Mouse (Mus musculus) heart, embryonic 10.5 days (tissue): ENCODE measurements around the gene Dact2. TPM values are rescaled to one million over a fixed set of nuclear protein-coding genes. Genes with fewer than 3 reads are reported as not detected.
A peak's percentile ranks its signal among the peaks of the same experiment; 100 is the strongest.

Experiments used
- DNase-seq: peaks from one replicate; pipeline ENCODE4 v3.0.0-alpha.2; 2017; ENCODE audit warnings: low spot score
- H3K27ac ChIP-seq: fragments of 300-500 bp; sonication (generic); 2 replicates; pipeline ENCODE4 v1.5.1; 2016; ENCODE audit warnings: mild to moderate bottlenecking
- H3K27me3 ChIP-seq: fragments of 300-500 bp; sonication (generic); 2 replicates; pipeline ENCODE4 v1.6.1; 2016; ENCODE audit warnings: mild to moderate bottlenecking; ENCODE audit not compliant: poor library complexity, insufficient read depth, severe bottlenecking
- H3K36me3 ChIP-seq: fragments of 300-500 bp; sonication (generic); 2 replicates; pipeline ENCODE4 v1.6.1; 2016; ENCODE audit warnings: mild to moderate bottlenecking, moderate library complexity
- H3K4me1 ChIP-seq: fragments of 300-500 bp; sonication (generic); 2 replicates; pipeline ENCODE4 v1.6.1; 2016; ENCODE audit warnings: mild to moderate bottlenecking
- H3K4me3 ChIP-seq: fragments of 300-500 bp; sonication (generic); 2 replicates; pipeline ENCODE4 v1.5.1; 2016; ENCODE audit warnings: mild to moderate bottlenecking, moderate library complexity
- H3K9me3 ChIP-seq: fragments of 300-500 bp; sonication (generic); 2 replicates; pipeline ENCODE4 v1.6.1; 2016; ENCODE audit warnings: mild to moderate bottlenecking, moderate library complexity
- WGBS: fragments of 180-500 bp; shearing (Covaris S2); methylation state at CpG from one replicate; pipeline ENCODE4 v1.1.7; 2016; 5-methylcytosine and 5-hydroxymethylcytosine counted together
- polyA plus RNA-seq: library from polyadenylated mRNA; unstranded; fragments of >200 nt; fragmentation: Nextera tagmentation; extraction: Ambion mirVana; gene quantifications from 2 replicates; pipeline ENCODE4 v1.2.1, GENCODE M21; 2016

The Dact2 gene
- polyA plus RNA-seq, 1 experiment from 2014 or later, result 1.4 TPM

DNA sequence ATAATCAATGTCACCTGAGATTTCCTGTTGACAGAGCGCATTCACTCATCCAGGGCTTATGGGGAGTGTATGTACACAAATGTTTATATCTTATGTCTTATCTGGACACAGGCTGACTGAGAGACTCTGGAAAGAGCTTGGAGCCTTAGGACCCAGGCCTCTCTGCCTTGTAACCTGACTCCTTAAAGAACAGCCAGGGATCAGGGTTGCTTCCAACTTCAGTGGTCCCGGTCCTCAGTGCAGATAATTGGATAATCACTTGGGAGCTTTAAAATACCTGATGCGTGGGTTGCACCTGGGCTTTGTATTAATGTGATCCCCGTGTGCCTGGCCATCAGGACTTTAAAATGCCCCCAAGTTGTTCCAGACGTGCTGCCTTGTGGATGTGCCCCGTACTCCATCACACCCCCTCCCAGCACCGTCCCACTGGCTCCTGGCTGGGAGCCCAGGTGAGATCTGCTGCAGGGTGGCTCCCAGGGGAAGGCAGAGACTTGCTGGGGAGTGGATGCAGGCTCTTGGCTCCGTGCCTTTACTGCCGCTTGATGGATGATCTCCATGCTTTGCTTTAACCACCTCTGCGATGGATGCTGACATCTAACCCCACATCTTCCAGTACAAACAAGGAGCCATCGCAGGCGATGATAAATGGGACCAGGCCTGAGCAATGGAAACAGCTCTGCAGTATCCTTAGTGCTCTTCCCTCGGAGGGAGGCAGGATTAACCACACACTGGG is 26.8 kb upstream of the Dact2 start:
- Histone ChIP-seq H3K27ac (no peak overlapping the region), H3K4me1 (peaks cover 12% of the 10 kb centered on the region), H3K27me3 (peaks cover 99% of the 10 kb centered on the region), H3K9me3 (no peaks in the 10 kb centered on the region), H3K4me3 (no peak overlapping the region), H3K36me3 (no peaks in the 10 kb centered on the region)
- DNase-seq, result no peak
- WGBS, result 12% methylated on average over 13 of the region's 13 CpGs

- peaks cover 12% of the 10 kb centered on the region for H3K4me1 ChIP-seq
- peaks cover 74% of the 10 kb centered on the region for H3K27me3 ChIP-seq
- no peak overlapping the region for H3K4me3 ChIP-seq
- DNase-seq, result no peak
- no peaks in the 10 kb centered on the region for H3K36me3 ChIP-seq
- no peaks in the 10 kb centered on the region for H3K9me3 ChIP-seq
- 73% methylated on average over 4 of the region's 4 CpGs for WGBS
- H3K27ac ChIP-seq, result no peak overlapping the region
Observed at GRCm38 (mm10) chr17:14228381-14228780, 24.3 kb upstream of the Dact2 start.

DNA sequence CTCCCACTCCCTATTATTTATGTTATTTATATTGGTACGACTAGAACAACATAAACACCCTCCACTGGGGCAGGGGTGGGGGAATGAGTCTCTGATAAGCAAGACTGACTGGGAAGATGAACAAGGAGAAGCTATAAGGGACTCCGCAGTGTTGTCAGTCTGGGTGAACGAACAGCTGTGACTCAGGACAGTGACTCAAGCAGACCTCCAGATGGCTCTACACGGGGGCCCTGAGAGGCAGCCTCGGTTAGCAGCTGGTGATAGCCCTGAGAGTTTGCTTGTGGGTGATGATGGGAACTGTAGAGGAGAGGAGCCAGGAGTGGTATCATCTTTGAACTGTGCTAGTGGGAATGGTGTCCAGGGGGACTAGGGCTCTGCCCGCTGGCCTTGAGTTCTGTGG is 23.5 kb upstream of the Dact2 start:
- Histone ChIP-seq H3K27ac (no peak overlapping the region), H3K4me1 (peaks cover 12% of the 10 kb centered on the region), H3K36me3 (no peaks in the 10 kb centered on the region), H3K4me3 (no peak overlapping the region), H3K9me3 (no peaks in the 10 kb centered on the region), H3K27me3 (peaks cover 70% of the 10 kb centered on the region)
- no peak for DNase-seq
- WGBS, result 22% methylated on average over 6 of the region's 6 CpGs

GRCm38 (mm10) chr17:14226778-14227177 is 22.7 kb upstream of the Dact2 start:
- no peak overlapping the region for H3K27ac ChIP-seq
- H3K4me1 ChIP-seq, result peaks cover 12% of the 10 kb centered on the region
- no peaks in the 10 kb centered on the region for H3K36me3 ChIP-seq
- H3K27me3 ChIP-seq, result peaks cover 64% of the 10 kb centered on the region
- no peaks in the 10 kb centered on the region for H3K9me3 ChIP-seq
- DNase-seq, result no peak
- WGBS, result 25% methylated on average over 4 of the region's 4 CpGs
- no peak overlapping the region for H3K4me3 ChIP-seq

GRCm38 (mm10) chr17:14225982-14226652 is 22.0 kb upstream of the Dact2 start:
- 58% methylated on average over 9 of the region's 9 CpGs for WGBS
- H3K4me3 ChIP-seq, result no peak overlapping the region
- H3K27me3 ChIP-seq, result peaks cover 62% of the 10 kb centered on the region

GRCm38 (mm10) chr17:14221893-14222615 is 17.9 kb upstream of the Dact2 start:
- WGBS, result 22% methylated on average over 11 of the region's 11 CpGs
- H3K27me3 ChIP-seq, result peaks cover 25% of the 10 kb centered on the region
- no peak overlapping the region for H3K4me3 ChIP-seq
- no peaks in the 10 kb centered on the region for H3K36me3 ChIP-seq
- no peaks in the 10 kb centered on the region for H3K9me3 ChIP-seq
- peaks cover under 1% of the 10 kb centered on the region for H3K4me1 ChIP-seq
- DNase-seq, result no peak
- H3K27ac ChIP-seq, result no peak overlapping the region

More at GRCm38 (mm10) chr17:14225982-14226652, 22.0 kb upstream of the Dact2 start:
- no peak for DNase-seq
- Histone ChIP-seq H3K9me3 (no peaks in the 10 kb centered on the region), H3K27ac (no peak overlapping the region), H3K36me3 (no peaks in the 10 kb centered on the region), H3K4me1 (peaks cover 12% of the 10 kb centered on the region)

DNA sequence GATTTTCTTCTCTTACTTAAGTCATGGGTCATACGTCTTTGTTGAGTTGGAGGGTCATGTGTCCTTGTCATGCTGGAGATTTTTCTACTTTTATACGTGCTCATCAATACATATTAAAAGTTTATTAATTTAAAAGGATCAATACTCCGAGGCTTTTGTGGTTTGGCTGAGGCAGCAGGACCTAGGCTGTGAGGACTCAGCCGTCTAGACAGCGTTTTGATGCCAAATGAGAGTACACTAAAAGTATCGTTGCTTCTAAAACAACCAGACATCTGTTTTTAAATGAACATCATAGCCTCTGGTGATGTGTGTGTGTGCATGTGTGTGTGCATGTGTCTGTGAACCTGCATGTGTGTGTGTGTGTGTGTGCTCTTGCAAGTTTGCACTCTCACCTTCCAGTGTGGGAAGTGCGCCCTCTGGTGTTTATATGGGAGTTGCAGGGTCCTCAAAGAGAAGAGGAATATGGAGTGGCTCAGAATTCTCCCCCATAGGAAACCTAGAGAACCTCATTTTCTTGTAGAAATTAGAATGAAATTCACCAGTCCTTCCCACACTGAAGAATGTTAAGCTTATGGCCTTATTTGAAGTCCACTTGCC is 16.6 kb upstream of the Dact2 start:
- DNase-seq, result no peak
- no peaks in the 10 kb centered on the region for H3K9me3 ChIP-seq
- no peaks in the 10 kb centered on the region for H3K36me3 ChIP-seq
- WGBS, result 56% methylated on average over 7 of the region's 7 CpGs
- no peak overlapping the region for H3K4me3 ChIP-seq
- H3K27me3 ChIP-seq, result peaks cover 12% of the 10 kb centered on the region; the same call in 1 of the 2 replicates
- H3K4me1 ChIP-seq, result no peaks in the 10 kb centered on the region; the same call in 1 of the 2 replicates
- H3K27ac ChIP-seq, result no peak overlapping the region

- no peak overlapping the region for H3K4me3 ChIP-seq
- no peaks in the 10 kb centered on the region for H3K9me3 ChIP-seq
- peaks cover 13% of the 10 kb centered on the region; the same call in 1 of the 2 replicates for H3K27me3 ChIP-seq
- DNase-seq, result no peak
- H3K27ac ChIP-seq, result no peak overlapping the region
- no peaks in the 10 kb centered on the region for H3K36me3 ChIP-seq
- no peaks in the 10 kb centered on the region for H3K4me1 ChIP-seq
- 58% methylated on average over 3 of the region's 3 CpGs for WGBS
Observed at GRCm38 (mm10) chr17:14213976-14214529, 9.9 kb upstream of the Dact2 start.

DNA sequence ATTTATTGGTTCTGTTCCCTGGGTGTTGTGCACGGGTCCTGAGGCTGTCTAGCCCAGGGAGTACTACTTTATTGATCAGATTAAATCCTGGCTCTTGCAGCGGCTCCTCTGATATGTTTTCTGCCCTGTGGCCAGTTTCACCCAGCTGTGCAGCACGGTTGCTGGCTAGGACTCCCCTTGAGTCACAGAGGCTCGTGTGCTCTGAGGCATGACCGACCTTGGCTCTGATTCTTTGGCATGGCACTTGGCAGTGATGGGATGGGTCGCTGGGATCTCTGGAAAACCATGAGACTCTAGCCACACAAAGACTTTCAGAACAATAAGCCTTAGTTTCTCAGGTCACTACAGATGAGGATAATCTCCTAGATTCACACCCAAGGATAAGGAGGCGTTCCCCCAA is 8.7 kb upstream of the Dact2 start:
- Histone ChIP-seq H3K27ac (no peak overlapping the region), H3K4me3 (no peak overlapping the region), H3K9me3 (no peaks in the 10 kb centered on the region), H3K36me3 (no peaks in the 10 kb centered on the region), H3K4me1 (no peaks in the 10 kb centered on the region), H3K27me3 (peaks cover 18% of the 10 kb centered on the region; the same call in 1 of the 2 replicates)
- WGBS, result 76% methylated on average over 7 of the region's 7 CpGs
- no peak for DNase-seq

DNA sequence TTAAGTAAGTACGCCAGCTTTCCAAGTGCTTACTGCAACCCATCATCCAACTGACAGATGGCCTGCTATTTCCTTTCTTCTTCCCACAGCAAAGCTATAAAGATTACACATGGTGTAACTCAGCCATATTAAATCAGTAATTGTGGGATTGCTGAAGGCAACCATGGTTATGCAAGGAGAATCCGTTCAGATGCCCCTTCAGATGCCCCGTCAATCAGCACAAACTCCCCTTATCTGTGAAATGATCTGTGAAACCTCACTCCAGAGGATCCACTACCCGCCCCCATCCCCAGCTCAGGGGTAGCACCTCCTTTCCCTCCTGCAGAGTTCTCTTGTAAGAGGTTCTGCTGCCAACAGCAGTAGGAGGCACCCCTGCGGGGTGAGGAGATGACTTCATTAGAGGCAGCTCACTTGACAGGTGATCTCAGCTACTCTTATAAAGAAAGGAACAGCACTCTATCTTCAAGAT is 3.0 kb upstream of the Dact2 start:
- no peak overlapping the region for H3K4me3 ChIP-seq
- H3K27me3 ChIP-seq, result peaks cover 74% of the 10 kb centered on the region
- 12% methylated on average over 5 of the region's 5 CpGs for WGBS

DNA sequence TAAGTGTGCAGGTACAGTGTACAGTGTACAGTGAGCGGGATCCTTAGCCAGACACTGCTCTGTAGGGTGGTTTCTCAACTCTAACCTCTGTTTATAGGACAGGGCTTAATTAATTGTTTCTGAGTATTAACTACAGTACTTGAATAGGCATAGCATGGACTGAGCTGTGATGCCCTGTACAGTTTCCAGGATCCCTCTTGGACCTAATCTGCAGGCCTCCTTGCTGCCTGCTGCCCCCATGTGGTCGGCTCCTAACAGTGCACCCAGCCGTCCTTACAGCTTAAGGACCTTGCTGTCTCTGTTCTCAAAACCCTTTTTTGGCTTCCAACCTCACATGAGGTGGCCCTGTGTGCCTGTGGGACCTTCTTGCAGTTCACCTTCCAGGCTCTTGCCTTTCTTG is 2.0 kb upstream of the Dact2 start:
- Histone ChIP-seq H3K4me1 (peaks cover 30% of the 10 kb centered on the region), H3K27me3 (peaks cover 73% of the 10 kb centered on the region), H3K4me3 (no peak overlapping the region), H3K36me3 (no peaks in the 10 kb centered on the region), H3K9me3 (no peaks in the 10 kb centered on the region), H3K27ac (no peak overlapping the region)
- DNase-seq, result peak; percentile 84
- WGBS, result 32% methylated on average over 3 of the region's 3 CpGs

More for the DNA sequence above, 3.0 kb upstream of the Dact2 start:
- Histone ChIP-seq H3K9me3 (no peaks in the 10 kb centered on the region), H3K27ac (no peak overlapping the region), H3K36me3 (no peaks in the 10 kb centered on the region), H3K4me1 (peaks cover 20% of the 10 kb centered on the region)
- DNase-seq, result no peak

DNA sequence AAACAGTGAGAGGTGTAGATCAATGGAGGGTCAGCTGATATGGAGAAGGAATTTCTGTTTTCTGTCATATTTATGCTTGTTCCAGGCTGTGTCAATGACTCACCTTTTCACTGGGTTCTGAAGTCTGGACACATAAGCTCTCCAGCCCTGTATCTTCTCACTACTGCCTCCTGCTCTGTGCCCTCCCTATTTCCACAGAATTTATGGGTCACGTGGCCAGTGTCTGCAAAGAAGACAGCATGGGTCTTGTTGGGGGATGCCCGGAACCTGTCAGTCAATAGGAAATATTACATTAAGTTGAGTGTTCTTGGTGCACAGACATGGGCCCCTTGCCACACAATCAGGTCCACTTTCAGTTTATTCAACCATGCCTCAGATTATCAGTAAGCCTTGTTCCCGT is 1.1 kb upstream of the Dact2 start:
- peaks cover 33% of the 10 kb centered on the region for H3K4me1 ChIP-seq
- H3K9me3 ChIP-seq, result no peaks in the 10 kb centered on the region
- H3K36me3 ChIP-seq, result no peaks in the 10 kb centered on the region
- no peak overlapping the region for H3K27ac ChIP-seq
- peaks cover 76% of the 10 kb centered on the region for H3K27me3 ChIP-seq
- 69% methylated on average over 3 of the region's 3 CpGs for WGBS
- H3K4me3 ChIP-seq, result no peak overlapping the region
- no peak for DNase-seq
